Mouse (Mus musculus): Measurements from ENCODE around the gene Napsa. TPM values are rescaled to one million over a fixed set of nuclear protein-coding genes. Genes with fewer than 3 reads are reported as not detected.

Napsa gene
- polyA plus RNA-seq, 1 experiment from 2014 or later, result 4.7 TPM

DNA sequence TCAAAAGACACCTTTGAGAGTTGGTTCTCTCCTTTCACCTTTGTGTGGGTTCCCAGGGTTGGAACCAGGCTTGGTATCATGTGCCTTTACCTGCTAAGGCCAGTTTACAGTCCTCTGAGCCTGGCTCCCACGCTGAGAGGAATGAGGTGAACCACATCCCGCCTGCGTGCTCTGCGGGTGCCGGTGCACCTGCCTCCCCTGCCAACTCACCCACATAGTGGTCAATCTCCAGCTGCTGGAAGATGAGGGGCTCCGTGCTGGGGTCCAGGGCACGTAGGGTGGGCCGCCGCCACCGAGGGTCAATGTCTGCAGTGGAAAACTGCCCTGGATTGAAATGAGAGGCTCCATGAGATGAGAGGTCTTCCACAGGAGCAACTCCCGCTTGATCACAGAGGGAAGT is 29.6 kb upstream of the Napsa start:
- no peak overlapping the region for H3K9ac ChIP-seq
- TF ChIP-seq CTCF (IDR thresholded peaks at IDR 0.05; ENCODE audit: low read depth), result no peak
- 0 out of 2 replicates have a peak, but pooled peaks cover 3% of the 10 kb centered on the region for H3K4me1 ChIP-seq (ENCODE audit: insufficient read depth)
- H3K27me3 ChIP-seq (ENCODE audit: insufficient read depth, low read length), result no peaks in the 10 kb centered on the region
- 96% methylated on average over 11 of the region's 11 CpGs for WGBS
- H3K4me2 ChIP-seq, result no peak overlapping the region
- H3K9me3 ChIP-seq (ENCODE audit: low read depth, low read length), result no peaks in the 10 kb centered on the region
- H3K4me3 ChIP-seq (ENCODE audit: low read depth, low read length), result no peak overlapping the region
- peaks cover 61% of the 10 kb centered on the region for H3K36me3 ChIP-seq (ENCODE audit: insufficient read depth)
- ATAC-seq (ENCODE audit: insufficient read depth) (no peak), DNase-seq (no peak)
- no peak overlapping the region for H3K27ac ChIP-seq (ENCODE audit: low read depth)

DNA sequence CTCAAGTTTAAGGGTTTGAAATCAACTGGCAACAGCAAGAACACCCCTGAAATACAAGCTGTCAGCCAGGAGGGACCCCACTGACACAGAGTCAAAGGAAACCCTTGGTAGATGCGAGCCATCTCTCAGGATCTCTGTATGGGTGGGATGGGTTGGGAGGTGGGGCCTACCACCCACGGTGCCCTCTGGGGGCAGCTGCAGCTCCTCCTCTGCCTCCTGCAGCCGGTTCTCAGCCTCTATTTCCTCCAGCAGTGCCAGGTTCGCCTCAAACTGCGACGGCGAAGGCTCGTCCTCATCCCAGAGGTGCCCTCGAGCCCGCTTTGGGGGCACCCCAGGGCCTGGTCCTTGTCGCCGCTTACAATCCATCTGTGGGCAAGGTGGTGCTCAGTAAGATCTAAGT is 29.1 kb upstream of the Napsa start:
- no peak overlapping the region for H3K4me2 ChIP-seq
- ATAC-seq (ENCODE audit: insufficient read depth) (no peak), DNase-seq (no peak)
- H3K27ac ChIP-seq (ENCODE audit: low read depth), result no peak overlapping the region
- H3K36me3 ChIP-seq (ENCODE audit: insufficient read depth), result peaks cover 56% of the 10 kb centered on the region
- no peak overlapping the region for H3K4me3 ChIP-seq (ENCODE audit: low read depth, low read length)
- no peak for TF ChIP-seq CTCF (IDR thresholded peaks at IDR 0.05; ENCODE audit: low read depth)
- WGBS, result 79% methylated on average over 12 of the region's 12 CpGs
- H3K9ac ChIP-seq, result no peak overlapping the region
- no peaks in the 10 kb centered on the region for H3K9me3 ChIP-seq (ENCODE audit: low read depth, low read length)
- 0 out of 2 replicates have a peak, but pooled peaks cover 6% of the 10 kb centered on the region for H3K4me1 ChIP-seq (ENCODE audit: insufficient read depth)
- no peaks in the 10 kb centered on the region for H3K27me3 ChIP-seq (ENCODE audit: insufficient read depth, low read length)

DNA sequence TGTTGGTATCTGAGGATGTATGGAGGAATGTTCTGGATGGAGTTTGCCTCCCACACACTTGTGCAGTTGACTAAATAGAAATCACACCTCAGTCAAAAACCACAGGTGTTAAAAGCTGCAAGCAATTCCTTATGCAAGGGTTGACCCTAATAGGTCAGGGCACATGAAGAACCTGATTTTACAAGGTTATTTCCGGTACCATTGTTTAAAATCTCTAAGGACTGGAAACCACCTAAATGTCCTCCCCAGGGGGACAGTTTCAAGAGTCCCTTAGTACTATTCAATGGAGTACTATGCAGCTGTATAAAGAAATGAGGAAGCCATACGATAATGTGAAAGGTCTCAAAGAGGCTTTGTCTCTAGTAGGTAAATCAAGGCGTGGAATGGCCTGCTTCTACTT is 25.9 kb upstream of the Napsa start:
- Histone ChIP-seq H3K27ac (ENCODE audit: low read depth) (no peak overlapping the region), H3K4me2 (no peak overlapping the region), H3K9ac (no peak overlapping the region), H3K9me3 (ENCODE audit: low read depth, low read length) (no peaks in the 10 kb centered on the region), H3K36me3 (ENCODE audit: insufficient read depth) (peaks cover 42% of the 10 kb centered on the region), H3K4me3 (ENCODE audit: low read depth, low read length) (no peak overlapping the region), H3K27me3 (ENCODE audit: insufficient read depth, low read length) (no peaks in the 10 kb centered on the region), H3K4me1 (ENCODE audit: insufficient read depth) (0 out of 2 replicates have a peak, but pooled peaks cover 6% of the 10 kb centered on the region)
- TF ChIP-seq CTCF (IDR thresholded peaks at IDR 0.05; ENCODE audit: low read depth), result no peak
- 95% methylated on average over 3 of the region's 3 CpGs for WGBS
- ATAC-seq (ENCODE audit: insufficient read depth), result no peak
- DNase-seq, result no peak

DNA sequence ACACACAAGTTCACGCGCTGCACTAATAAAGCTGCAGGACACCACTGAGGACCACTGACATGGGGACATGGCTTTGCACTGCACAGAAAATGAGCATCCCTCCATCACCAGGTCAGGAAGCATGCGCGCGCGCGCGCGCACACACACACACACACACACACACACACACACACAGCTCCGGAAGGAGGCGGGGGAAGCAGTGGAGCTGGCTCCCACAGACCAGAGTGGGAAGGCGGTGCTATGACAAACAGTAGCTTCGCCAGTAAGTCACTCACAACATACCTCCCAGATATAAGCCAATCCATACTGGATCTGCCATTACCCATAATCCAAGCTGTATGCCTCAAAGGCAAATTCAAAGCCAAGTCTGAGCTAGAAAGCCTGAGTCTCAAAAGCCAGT is 25.1 kb upstream of the Napsa start:
- H3K9ac ChIP-seq, result peak overlapping the region; percentile 68
- H3K4me1 ChIP-seq (ENCODE audit: insufficient read depth), result 0 out of 2 replicates have a peak, but pooled peaks cover 6% of the 10 kb centered on the region
- no peaks in the 10 kb centered on the region for H3K27me3 ChIP-seq (ENCODE audit: insufficient read depth, low read length)
- no peaks in the 10 kb centered on the region for H3K9me3 ChIP-seq (ENCODE audit: low read depth, low read length)
- H3K4me2 ChIP-seq, result peak overlapping the region; percentile 86
- peaks cover 42% of the 10 kb centered on the region for H3K36me3 ChIP-seq (ENCODE audit: insufficient read depth)
- H3K4me3 ChIP-seq (ENCODE audit: low read depth, low read length), result peak overlapping the region; percentile 67; the same call in 1 of the 2 replicates
- no peak overlapping the region for H3K27ac ChIP-seq (ENCODE audit: low read depth)
- DNase-seq (no peak), ATAC-seq (ENCODE audit: insufficient read depth) (no peak)
- no peak for TF ChIP-seq CTCF (IDR thresholded peaks at IDR 0.05; ENCODE audit: low read depth)
- WGBS, result 82% methylated on average over 13 of the region's 13 CpGs

DNA sequence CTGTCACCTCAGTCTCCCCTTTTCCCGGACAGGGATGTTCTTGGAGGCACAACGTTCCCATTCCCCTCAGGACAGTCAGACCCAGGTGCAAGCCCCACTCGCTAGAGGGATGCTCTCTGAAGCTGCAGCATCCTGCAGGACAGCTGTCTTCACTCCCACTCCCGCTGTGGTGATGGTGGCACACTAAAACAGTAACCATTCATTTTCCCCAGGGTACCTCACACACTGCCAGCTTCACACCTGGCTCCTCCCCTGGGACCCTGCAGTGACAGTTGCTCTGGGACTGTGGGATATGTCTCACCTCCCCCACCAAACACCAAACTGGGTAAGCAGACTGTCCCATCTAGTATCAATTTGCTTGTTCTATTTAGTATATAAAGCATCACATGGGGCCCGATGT is 24.5 kb upstream of the Napsa start:
- ATAC-seq (ENCODE audit: insufficient read depth) (no peak), DNase-seq (no peak)
- no peaks in the 10 kb centered on the region for H3K27me3 ChIP-seq (ENCODE audit: insufficient read depth, low read length)
- WGBS, result 13% methylated on average over 5 of the region's 5 CpGs
- peak overlapping the region; percentile 73; the same call in 1 of the 2 replicates for H3K27ac ChIP-seq (ENCODE audit: low read depth)
- H3K4me3 ChIP-seq (ENCODE audit: low read depth, low read length), result peak overlapping the region; percentile 67
- TF ChIP-seq CTCF (IDR thresholded peaks at IDR 0.05; ENCODE audit: low read depth), result no peak
- H3K9ac ChIP-seq, result peak overlapping the region; percentile 68
- H3K4me2 ChIP-seq, result peak overlapping the region; percentile 86
- H3K9me3 ChIP-seq (ENCODE audit: low read depth, low read length), result no peaks in the 10 kb centered on the region
- 0 out of 2 replicates have a peak, but pooled peaks cover 6% of the 10 kb centered on the region for H3K4me1 ChIP-seq (ENCODE audit: insufficient read depth)
- peaks cover 37% of the 10 kb centered on the region for H3K36me3 ChIP-seq (ENCODE audit: insufficient read depth)

DNA sequence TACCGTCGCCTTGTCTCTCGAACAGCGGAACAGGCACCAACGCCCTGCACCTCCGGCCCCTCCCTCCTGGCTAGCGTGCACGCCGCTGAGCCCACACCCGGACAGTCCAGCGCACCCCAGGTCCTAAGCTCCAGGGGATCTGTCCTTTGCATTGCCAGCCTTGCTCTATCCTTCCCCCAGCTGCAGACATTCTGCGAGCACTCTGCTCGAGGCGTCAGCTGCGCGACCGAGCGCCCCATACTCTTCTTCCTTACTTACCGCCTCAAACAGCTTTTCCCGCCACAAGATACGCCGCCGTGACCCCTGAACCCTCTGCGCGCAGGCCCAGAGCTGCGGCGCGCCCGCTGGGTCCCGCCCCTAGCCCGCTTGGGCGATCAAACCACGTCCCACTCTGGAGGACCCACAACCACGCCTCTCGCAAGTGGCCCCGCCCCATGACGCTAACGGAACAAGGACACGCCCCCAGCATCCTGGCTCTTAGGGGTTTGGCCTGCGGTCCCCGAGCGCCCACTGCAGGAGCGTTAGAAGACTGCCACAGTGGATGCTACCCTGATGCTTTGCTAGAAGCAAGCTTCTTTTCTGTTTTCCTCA is 23.6 kb upstream of the Napsa start, which contains the start of gene Pold1:
Pold1 (minus strand) TSS at position 353 of the 591 bp plus-strand sequence.
- H3K4me3 ChIP-seq (ENCODE audit: low read depth, low read length), result peak within 1 kb of the TSS; percentile 67

DNA sequence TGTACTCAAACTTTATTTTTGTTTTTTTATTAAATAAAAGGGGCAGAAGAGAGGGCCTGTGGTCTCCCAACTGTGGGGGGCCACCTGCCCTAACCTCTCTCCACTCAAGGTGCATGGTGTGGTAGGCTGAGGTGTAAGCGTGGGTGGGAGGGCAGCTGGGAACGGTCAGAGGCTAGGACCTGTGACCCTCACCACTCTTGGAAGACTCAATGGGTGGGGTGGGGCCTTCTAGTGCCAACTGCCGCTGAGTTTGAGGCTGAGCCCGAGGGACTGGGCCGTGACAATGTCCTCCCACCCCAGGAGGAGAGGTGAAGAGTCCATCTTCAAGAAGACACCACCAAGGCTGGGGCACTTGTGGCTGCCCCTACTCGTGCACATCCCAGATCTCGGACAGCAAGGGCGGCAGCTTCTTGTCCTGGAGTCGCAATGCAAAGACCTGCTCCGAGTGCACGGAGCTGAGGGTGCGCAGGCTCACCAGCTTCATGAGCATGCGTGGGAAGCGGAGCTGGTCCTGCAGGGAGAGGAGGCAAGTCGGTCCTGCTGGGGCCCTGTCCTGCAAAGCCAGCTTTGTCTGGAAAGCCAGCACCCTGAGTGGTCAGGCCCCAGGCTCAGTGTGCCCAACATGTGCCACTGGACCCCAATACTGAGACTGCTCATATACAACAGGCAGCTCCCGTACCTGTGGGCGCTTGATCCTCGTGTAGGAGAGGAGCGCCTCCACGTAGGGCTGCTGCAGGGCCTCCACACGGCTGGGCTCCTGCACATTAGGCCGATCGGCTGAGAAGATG is 22.4 kb upstream of the Napsa start:
- Histone ChIP-seq H3K4me1 (ENCODE audit: insufficient read depth) (0 out of 2 replicates have a peak, but pooled peaks cover 6% of the 10 kb centered on the region), H3K4me3 (ENCODE audit: low read depth, low read length) (no peak overlapping the region), H3K9ac (no peak overlapping the region), H3K9me3 (ENCODE audit: low read depth, low read length) (no peaks in the 10 kb centered on the region), H3K27me3 (ENCODE audit: insufficient read depth, low read length) (no peaks in the 10 kb centered on the region), H3K36me3 (ENCODE audit: insufficient read depth) (peaks cover 30% of the 10 kb centered on the region), H3K4me2 (no peak overlapping the region), H3K27ac (ENCODE audit: low read depth) (no peak overlapping the region)
- DNase-seq, result no peak
- no peak for ATAC-seq (ENCODE audit: insufficient read depth)
- WGBS, result 93% methylated on average over 23 of the region's 23 CpGs
- TF ChIP-seq CTCF (IDR thresholded peaks at IDR 0.05; ENCODE audit: low read depth), result no peak

More for the DNA sequence above, 23.6 kb upstream of the Napsa start, which contains the start of gene Pold1:
- Histone ChIP-seq H3K36me3 (ENCODE audit: insufficient read depth) (peaks cover 30% of the 10 kb centered on the region), H3K9me3 (ENCODE audit: low read depth, low read length) (no peaks in the 10 kb centered on the region), H3K27ac (ENCODE audit: low read depth) (peak within 1 kb of the TSS; percentile 73), H3K4me2 (peak within 1 kb of the TSS; percentile 86), H3K4me1 (ENCODE audit: insufficient read depth) (0 out of 2 replicates have a peak, but pooled peaks cover 6% of the 10 kb centered on the region), H3K27me3 (ENCODE audit: insufficient read depth, low read length) (no peaks in the 10 kb centered on the region), H3K9ac (peak within 1 kb of the TSS; percentile 68)
- TF ChIP-seq CTCF (IDR thresholded peaks at IDR 0.05; ENCODE audit: low read depth), result peak; percentile 92
- DNase-seq, result peak; percentile 100
- under 1% methylated on average over 43 of the region's 43 CpGs for WGBS
- ATAC-seq (ENCODE audit: insufficient read depth), result peak; percentile 92
